Mouse (Mus musculus) heart, embryonic 13.5 days (tissue): ENCODE measurements around the gene Dhx16. TPM values are rescaled to one million over a fixed set of nuclear protein-coding genes. Genes with fewer than 3 reads are reported as not detected.

Experiments
- ATAC-seq: fragments of 200-750 bp; cut with Nextera tagmentation; 2 replicates; pipeline ENCODE4 v1.8.0; 2017; ENCODE audit warnings: moderate TSS enrichment; ENCODE audit not compliant: insufficient number of reproducible peaks, low FRiP score, low TSS enrichment; ENCODE audit errors: extremely low read depth
- H3K27ac ChIP-seq: fragments of 300-500 bp; sonication (generic); replicated peaks from 2 replicates; pipeline ENCODE4 v1.5.1; 2015; ENCODE audit warnings: moderate library complexity, mild to moderate bottlenecking, inconsistent platforms
- H3K27me3 ChIP-seq: fragments of 300-500 bp; sonication (generic); replicated peaks from 2 replicates; pipeline ENCODE4 v1.6.1; 2015; ENCODE audit warnings: mild to moderate bottlenecking, inconsistent platforms
- H3K36me3 ChIP-seq: fragments of 300-500 bp; sonication (generic); 2 replicates; pipeline ENCODE4 v1.6.1; 2015; ENCODE audit warnings: mild to moderate bottlenecking, inconsistent platforms
- H3K4me1 ChIP-seq: fragments of 300-500 bp; sonication (generic); 2 replicates; pipeline ENCODE4 v1.6.1; 2015; ENCODE audit warnings: inconsistent platforms
- H3K4me2 ChIP-seq: fragments of 300-500 bp; sonication (generic); 2 replicates; pipeline ENCODE4 v1.6.1; 2015; ENCODE audit warnings: inconsistent platforms, mild to moderate bottlenecking, moderate library complexity
- H3K4me3 ChIP-seq: fragments of 300-500 bp; sonication (generic); 2 replicates; pipeline ENCODE4 v1.5.1; 2015; ENCODE audit warnings: moderate library complexity, mild to moderate bottlenecking, inconsistent platforms
- H3K9ac ChIP-seq: fragments of 300-500 bp; sonication (generic); 2 replicates; pipeline ENCODE4 v1.6.1; 2015; ENCODE audit warnings: inconsistent platforms, mild to moderate bottlenecking, moderate library complexity
- H3K9me3 ChIP-seq: fragments of 300-500 bp; sonication (generic); 2 replicates; pipeline ENCODE4 v1.6.1; 2016; ENCODE audit warnings: inconsistent platforms
- WGBS: fragments of 180-500 bp; shearing (Covaris S2); methylation state at CpG from one replicate; pipeline ENCODE4 v1.1.7; 2015; ENCODE audit warnings: mixed read lengths; 5-methylcytosine and 5-hydroxymethylcytosine counted together
- polyA plus RNA-seq: library from polyadenylated mRNA; unstranded; fragments of >200 nt; fragmentation: Nextera tagmentation; extraction: Ambion mirVana; gene quantifications from 2 replicates; pipeline ENCODE4 v1.2.1, GENCODE M21; 2015

The Dhx16 gene
- polyA plus RNA-seq, result 22.8 and 27.7 TPM in 2 replicates

- peak within 1 kb of the TSS; percentile 94 for H3K9ac ChIP-seq
- WGBS, result 5% methylated on average over 66 of the region's 66 CpGs
- H3K27ac ChIP-seq, result peak within 1 kb of the TSS; percentile 70
- no peaks in the 10 kb centered on the region for H3K9me3 ChIP-seq
- H3K27me3 ChIP-seq, result no peaks in the 10 kb centered on the region
- peaks cover 11% of the 10 kb centered on the region for H3K4me1 ChIP-seq
- ATAC-seq, result peak; percentile 83
- peaks cover 57% of the 10 kb centered on the region for H3K36me3 ChIP-seq
- peak within 1 kb of the TSS; percentile 99 for H3K4me3 ChIP-seq
- H3K4me2 ChIP-seq, result peak within 1 kb of the TSS; percentile 92
Measured at GRCm38 (mm10) chr17:35879245-35880057, at the start of gene Dhx16. Gene Dhx16 (plus strand): TSS chr17:35879819.

- WGBS, result 66% methylated on average over 8 of the region's 8 CpGs
- Histone ChIP-seq H3K4me1 (peaks cover 50% of the 10 kb centered on the region), H3K4me2 (no peak overlapping the region), H3K9me3 (no peaks in the 10 kb centered on the region), H3K27me3 (no peaks in the 10 kb centered on the region), H3K36me3 (peaks cover 86% of the 10 kb centered on the region), H3K27ac (peak overlapping the region; percentile 48; the same call in 1 of the 2 replicates), H3K9ac (no peak overlapping the region), H3K4me3 (no peak overlapping the region)
- no peak for ATAC-seq
Measured at GRCm38 (mm10) chr17:35832400-35833238, 47.0 kb upstream of the Dhx16 start.

GRCm38 (mm10) chr17:35833239-35833751 is 46.3 kb upstream of the Dhx16 start:
- peak overlapping the region; percentile 48 for H3K27ac ChIP-seq
- H3K9ac ChIP-seq, result peak overlapping the region; percentile 24; the same call in 1 of the 2 replicates
- H3K4me2 ChIP-seq, result no peak overlapping the region
- H3K4me1 ChIP-seq, result peaks cover 50% of the 10 kb centered on the region
- 22% methylated on average over 5 of the region's 5 CpGs for WGBS
- ATAC-seq, result no peak
- H3K36me3 ChIP-seq, result peaks cover 79% of the 10 kb centered on the region
- H3K4me3 ChIP-seq, result peak overlapping the region; percentile 1; the same call in 1 of the 2 replicates
- no peaks in the 10 kb centered on the region for H3K27me3 ChIP-seq
- no peaks in the 10 kb centered on the region for H3K9me3 ChIP-seq

DNA sequence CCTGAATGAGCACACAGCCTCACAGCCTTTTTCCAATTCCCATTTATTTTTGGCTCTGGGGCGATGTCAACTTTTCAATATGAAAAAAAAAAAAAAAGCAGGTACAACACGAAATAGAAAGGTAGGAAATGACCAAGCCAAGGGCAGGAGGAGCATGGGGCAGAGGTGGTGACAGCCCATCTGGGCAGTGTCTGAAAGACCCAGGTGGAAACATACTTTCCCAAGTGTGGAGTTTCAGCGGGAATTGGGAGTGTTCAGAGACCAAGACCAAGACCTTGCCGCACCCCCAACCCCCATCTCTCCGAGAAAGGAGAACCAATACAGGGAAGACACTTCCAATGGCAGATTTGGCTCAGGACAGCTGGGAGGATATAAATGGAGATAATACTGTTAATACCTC is 45.7 kb upstream of the Dhx16 start:
- WGBS, result 48% methylated on average over 5 of the region's 5 CpGs
- Histone ChIP-seq H3K4me3 (peak overlapping the region; percentile 18; the same call in 1 of the 2 replicates), H3K4me1 (peaks cover 54% of the 10 kb centered on the region), H3K9me3 (no peaks in the 10 kb centered on the region), H3K27ac (no peak overlapping the region; the same call in 1 of the 2 replicates), H3K4me2 (peak overlapping the region; percentile 90), H3K36me3 (peaks cover 73% of the 10 kb centered on the region), H3K27me3 (no peaks in the 10 kb centered on the region), H3K9ac (peak overlapping the region; percentile 99)
- ATAC-seq, result no peak

DNA sequence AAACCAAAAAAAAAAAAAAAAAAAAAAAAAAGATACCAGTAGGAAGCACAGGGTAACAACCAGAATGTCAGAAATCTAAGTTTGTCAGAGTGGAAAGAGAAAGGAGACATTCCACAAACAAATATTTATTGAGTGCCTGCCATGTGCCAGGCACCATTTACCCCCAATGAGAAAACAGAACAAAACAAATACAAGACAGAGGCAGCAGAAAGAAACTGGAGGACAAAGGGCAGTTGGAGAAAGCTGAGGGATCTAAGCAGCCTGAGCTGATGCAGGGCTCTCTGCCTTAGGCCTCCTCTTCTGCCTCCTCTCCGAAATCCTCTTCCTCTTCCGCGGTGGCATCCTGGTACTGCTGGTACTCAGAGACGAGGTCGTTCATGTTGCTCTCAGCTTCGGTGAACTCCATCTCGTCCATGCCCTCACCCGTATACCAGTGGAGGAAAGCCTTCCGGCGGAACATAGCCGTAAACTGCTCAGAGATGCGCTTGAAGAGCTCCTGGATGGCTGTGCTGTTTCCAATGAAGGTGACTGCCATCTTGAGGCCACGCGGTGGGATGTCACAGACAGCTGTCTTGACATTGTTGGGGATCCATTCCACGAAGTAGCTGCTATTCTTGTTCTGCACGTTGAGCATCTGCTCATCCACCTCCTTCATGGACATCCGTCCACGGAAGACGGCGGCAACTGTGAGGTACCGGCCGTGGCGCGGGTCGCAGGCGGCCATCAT is 44.8 kb upstream of the Dhx16 start:
- Histone ChIP-seq H3K27me3 (no peaks in the 10 kb centered on the region), H3K4me2 (peak overlapping the region; percentile 90), H3K9ac (peak overlapping the region; percentile 99), H3K4me1 (peaks cover 59% of the 10 kb centered on the region), H3K4me3 (peak overlapping the region; percentile 94), H3K27ac (0 out of 2 replicates have a peak overlapping the region, but pooled peaks have one; percentile 3), H3K9me3 (no peaks in the 10 kb centered on the region), H3K36me3 (peaks cover 68% of the 10 kb centered on the region)
- 72% methylated on average over 26 of the region's 26 CpGs for WGBS
- ATAC-seq, result no peak

GRCm38 (mm10) chr17:35835424-35836140 is 44.0 kb upstream of the Dhx16 start:
- peak overlapping the region; percentile 94 for H3K4me3 ChIP-seq
- no peaks in the 10 kb centered on the region for H3K9me3 ChIP-seq
- H3K4me1 ChIP-seq, result peaks cover 52% of the 10 kb centered on the region
- ATAC-seq, result no peak
- peaks cover 63% of the 10 kb centered on the region for H3K36me3 ChIP-seq
- peak overlapping the region; percentile 90 for H3K4me2 ChIP-seq
- WGBS, result 71% methylated on average over 26 of the region's 26 CpGs
- 0 out of 2 replicates have a peak overlapping the region, but pooled peaks have one; percentile 3 for H3K27ac ChIP-seq
- H3K27me3 ChIP-seq, result no peaks in the 10 kb centered on the region
- H3K9ac ChIP-seq, result peak overlapping the region; percentile 99

DNA sequence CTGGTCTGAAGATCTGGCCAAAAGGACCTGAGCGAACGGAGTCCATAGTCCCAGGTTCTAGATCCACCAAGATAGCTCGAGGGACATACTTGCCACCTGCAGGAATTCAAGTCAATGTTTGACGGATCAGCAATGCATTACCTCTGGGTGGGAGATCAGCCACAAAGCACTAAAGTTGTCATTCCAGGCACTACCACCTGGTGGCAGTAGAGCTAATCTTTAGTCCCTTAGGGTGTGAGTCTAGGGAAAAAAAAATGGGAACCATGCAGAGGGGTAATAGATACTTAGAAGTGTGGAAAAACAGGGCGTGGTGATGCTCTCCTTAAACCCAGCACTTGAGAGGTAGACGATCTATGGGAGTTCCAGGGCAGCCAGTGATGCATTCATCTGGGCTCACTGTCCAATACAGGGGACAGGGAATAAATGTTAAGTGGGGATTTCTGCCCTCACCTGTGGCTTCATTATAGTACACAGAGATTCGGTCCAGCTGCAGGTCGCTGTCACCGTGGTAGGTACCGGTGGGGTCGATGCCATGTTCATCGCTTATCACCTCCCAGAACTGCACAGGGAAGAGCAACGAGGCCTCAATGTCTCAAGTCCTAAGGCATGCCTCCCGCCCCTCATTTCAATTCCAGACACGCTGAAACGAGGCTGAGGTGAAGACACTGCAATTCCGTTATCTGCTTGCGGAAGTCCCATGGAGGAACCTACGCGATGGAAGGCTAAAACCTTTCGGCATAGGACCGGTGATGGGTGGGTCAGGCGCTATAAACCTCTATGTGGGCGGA is 43.2 kb upstream of the Dhx16 start:
- Histone ChIP-seq H3K4me3 (peak overlapping the region; percentile 94), H3K4me1 (peaks cover 49% of the 10 kb centered on the region), H3K9ac (peak overlapping the region; percentile 99), H3K4me2 (peak overlapping the region; percentile 90), H3K27ac (peak overlapping the region; percentile 99), H3K9me3 (no peaks in the 10 kb centered on the region), H3K36me3 (peaks cover 55% of the 10 kb centered on the region), H3K27me3 (no peaks in the 10 kb centered on the region)
- ATAC-seq, result no peak
- 7% methylated on average over 24 of the region's 24 CpGs for WGBS

DNA sequence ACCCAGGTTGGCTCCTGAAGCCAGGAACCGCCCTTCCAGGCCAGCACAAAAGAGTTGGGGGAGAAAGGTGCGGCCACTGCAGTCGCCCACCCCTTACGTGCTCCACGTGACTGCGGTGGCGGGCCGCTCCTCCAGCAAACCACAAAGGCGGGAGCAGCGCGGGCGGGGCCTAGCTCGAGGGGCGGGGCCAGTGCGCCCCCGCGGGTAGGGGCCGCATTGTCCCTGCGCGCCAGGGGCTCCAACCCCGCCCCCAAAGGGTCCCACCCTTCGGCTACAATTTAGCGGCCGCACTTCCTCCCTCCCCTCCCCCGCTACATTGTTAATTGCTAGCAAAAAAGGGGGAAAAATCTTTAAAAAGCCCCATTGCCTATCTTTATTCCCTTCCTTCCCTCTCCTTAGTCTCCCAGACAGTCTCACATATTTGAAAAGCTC is 42.6 kb upstream of the Dhx16 start:
- Histone ChIP-seq H3K4me3 (peak overlapping the region; percentile 94), H3K4me2 (peak overlapping the region; percentile 90), H3K9me3 (no peaks in the 10 kb centered on the region), H3K9ac (peak overlapping the region; percentile 99), H3K27ac (peak overlapping the region; percentile 99), H3K27me3 (no peaks in the 10 kb centered on the region), H3K36me3 (peaks cover 48% of the 10 kb centered on the region), H3K4me1 (peaks cover 50% of the 10 kb centered on the region)
- under 1% methylated on average over 25 of the region's 25 CpGs for WGBS
- peak; percentile 71 for ATAC-seq

DNA sequence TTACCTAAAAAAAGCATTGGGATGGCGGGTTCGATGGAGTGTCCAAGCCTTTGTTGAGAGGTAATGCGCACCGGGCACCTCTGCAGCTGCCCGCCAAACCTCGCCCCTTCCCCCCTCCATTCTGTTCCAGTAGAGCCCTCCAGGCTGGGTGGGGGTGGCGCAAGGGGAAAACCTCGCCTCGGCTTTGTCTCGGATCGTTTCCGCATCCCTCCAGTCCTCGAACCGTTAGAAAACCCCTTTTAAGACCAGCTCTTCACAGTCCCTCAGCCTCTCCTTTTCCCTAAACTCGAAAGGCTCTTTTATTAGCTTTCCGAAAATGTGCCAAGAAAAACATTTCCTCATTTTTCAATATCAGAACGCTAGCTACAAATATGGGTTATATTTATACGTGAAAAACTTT is 42.1 kb upstream of the Dhx16 start:
- no peaks in the 10 kb centered on the region for H3K27me3 ChIP-seq
- H3K9ac ChIP-seq, result peak overlapping the region; percentile 99
- H3K27ac ChIP-seq, result peak overlapping the region; percentile 99
- peak overlapping the region; percentile 90 for H3K4me2 ChIP-seq
- peaks cover 55% of the 10 kb centered on the region for H3K4me1 ChIP-seq
- no peaks in the 10 kb centered on the region for H3K9me3 ChIP-seq
- ATAC-seq, result no peak
- H3K4me3 ChIP-seq, result peak overlapping the region; percentile 94
- WGBS, result under 1% methylated on average over 18 of the region's 18 CpGs
- peaks cover 44% of the 10 kb centered on the region for H3K36me3 ChIP-seq
